Mouse (Mus musculus): Measurements from ENCODE around the gene Gm5426. TPM values are rescaled to one million over a fixed set of nuclear protein-coding genes. Genes with fewer than 3 reads are reported as not detected.

The Gm5426 gene
- polyA plus RNA-seq, 1 experiment: not detected

DNA sequence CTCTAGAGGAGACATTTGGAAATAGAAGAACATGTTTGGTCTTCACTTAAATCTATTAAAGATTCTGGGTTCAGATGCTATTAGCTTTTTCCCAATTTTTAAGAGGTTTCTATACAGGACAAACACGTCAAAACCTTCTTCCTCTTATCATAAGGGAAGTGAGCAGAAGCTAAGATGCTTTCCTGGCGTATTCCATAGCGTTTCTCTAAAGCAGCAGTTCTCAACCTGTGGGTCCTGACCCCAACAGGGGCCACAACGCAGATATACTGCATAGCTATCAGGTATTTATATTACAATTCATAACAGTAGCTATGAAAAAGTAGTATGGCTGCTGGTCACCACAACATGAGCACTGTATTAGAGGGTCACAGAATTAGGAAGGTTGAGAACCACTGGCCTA, 27.4 kb downstream of the Gm5426 start:
- H3K4me3 ChIP-seq (ENCODE audit: control insufficient read depth, low read depth, low read length): no peak overlapping the region
- H3K27ac ChIP-seq (ENCODE audit: control insufficient read depth, insufficient read depth, low read depth, low read length): no peak overlapping the region
- no peaks in the 10 kb centered on the region for H3K4me1 ChIP-seq (ENCODE audit: control insufficient read depth, insufficient read depth, low read length)
- H3K27me3 ChIP-seq (ENCODE audit: control insufficient read depth, insufficient read depth, low read length): no peaks in the 10 kb centered on the region
- TF ChIP-seq CTCF (IDR thresholded peaks at IDR 0.05; ENCODE audit: control insufficient read depth, insufficient read depth, insufficient replicate concordance, low read depth, low read length): no peak
- no peak for TF ChIP-seq POLR2A (IDR thresholded peaks at IDR 0.05; ENCODE audit: control insufficient read depth, low read depth, low read length)
- H3K36me3 ChIP-seq (ENCODE audit: control insufficient read depth, insufficient read depth, low read length): no peaks in the 10 kb centered on the region

DNA sequence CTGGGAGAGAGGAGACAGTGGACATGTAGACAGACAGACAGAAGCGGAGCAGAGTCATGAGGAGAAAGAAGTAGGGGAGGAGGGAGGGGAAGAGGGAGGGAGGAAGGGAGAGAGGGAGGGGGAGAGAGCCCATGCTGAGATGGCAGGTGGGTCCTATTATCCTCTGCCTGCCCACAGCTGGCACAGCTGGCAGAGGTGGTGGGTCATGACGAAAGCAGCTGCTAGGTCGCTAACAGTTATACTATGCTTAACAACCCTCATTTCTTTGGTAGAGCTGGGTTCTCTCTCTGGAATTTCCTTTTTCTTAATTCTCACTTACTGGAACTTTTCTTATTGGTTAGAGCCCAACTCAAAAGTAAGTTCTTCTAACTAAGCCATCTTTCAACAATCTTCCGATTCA, 28.9 kb downstream of the Gm5426 start:
- Histone ChIP-seq H3K4me1 (ENCODE audit: control insufficient read depth, insufficient read depth, low read length) (no peaks in the 10 kb centered on the region), H3K27me3 (ENCODE audit: control insufficient read depth, insufficient read depth, low read length) (no peaks in the 10 kb centered on the region), H3K27ac (ENCODE audit: control insufficient read depth, insufficient read depth, low read depth, low read length) (no peak overlapping the region), H3K4me3 (ENCODE audit: control insufficient read depth, low read depth, low read length) (no peak overlapping the region), H3K36me3 (ENCODE audit: control insufficient read depth, insufficient read depth, low read length) (no peaks in the 10 kb centered on the region)
- TF ChIP-seq CTCF (IDR thresholded peaks at IDR 0.05; ENCODE audit: control insufficient read depth, insufficient read depth, insufficient replicate concordance, low read depth, low read length): no peak
- TF ChIP-seq POLR2A (IDR thresholded peaks at IDR 0.05; ENCODE audit: control insufficient read depth, low read depth, low read length): no peak

DNA sequence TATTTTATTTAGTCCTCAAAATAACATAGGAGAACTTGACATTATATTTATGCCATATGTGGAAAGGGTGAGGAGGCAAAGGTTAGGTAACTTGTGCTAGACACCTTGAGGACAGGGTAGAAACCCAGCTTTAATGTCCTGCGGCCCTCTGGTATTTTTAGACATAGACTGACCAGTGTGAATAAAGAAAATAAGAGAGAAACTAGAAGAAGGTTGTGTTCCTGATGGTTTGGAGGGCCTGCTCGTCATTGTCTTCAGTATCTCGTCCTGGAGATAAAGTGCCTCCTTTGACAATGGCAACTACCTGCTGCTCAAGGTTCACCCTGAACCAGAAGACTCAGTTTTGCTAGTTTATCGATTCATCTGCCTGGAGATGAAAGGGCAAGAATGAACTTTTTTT, 32.6 kb downstream of the Gm5426 start:
- no peak overlapping the region for H3K27ac ChIP-seq (ENCODE audit: control insufficient read depth, insufficient read depth, low read depth, low read length)
- H3K4me1 ChIP-seq (ENCODE audit: control insufficient read depth, insufficient read depth, low read length): no peaks in the 10 kb centered on the region
- H3K36me3 ChIP-seq (ENCODE audit: control insufficient read depth, insufficient read depth, low read length): no peaks in the 10 kb centered on the region
- TF ChIP-seq POLR2A (IDR thresholded peaks at IDR 0.05; ENCODE audit: control insufficient read depth, low read depth, low read length): no peak
- no peak for TF ChIP-seq CTCF (IDR thresholded peaks at IDR 0.05; ENCODE audit: control insufficient read depth, insufficient read depth, insufficient replicate concordance, low read depth, low read length)
- H3K4me3 ChIP-seq (ENCODE audit: control insufficient read depth, low read depth, low read length): no peak overlapping the region
- H3K27me3 ChIP-seq (ENCODE audit: control insufficient read depth, insufficient read depth, low read length): no peaks in the 10 kb centered on the region

DNA sequence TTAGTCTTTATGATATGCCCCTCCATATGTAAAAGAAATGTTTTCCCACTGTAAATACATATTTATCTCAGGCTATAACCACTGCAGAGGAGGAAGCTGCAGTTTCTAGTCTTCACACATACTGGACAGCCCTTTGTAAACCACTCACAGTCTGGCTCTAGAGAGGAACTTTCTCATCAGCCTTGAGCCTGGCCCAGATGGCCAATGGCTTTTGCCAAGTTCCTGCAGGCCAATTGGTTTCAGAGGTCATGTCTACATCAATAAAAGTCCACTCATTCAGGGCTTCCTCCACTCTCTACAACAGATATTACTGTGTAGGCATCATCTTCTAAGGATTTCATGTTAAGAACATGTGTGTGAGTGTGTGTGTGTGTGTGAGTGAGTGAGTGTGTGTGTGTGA, 35.1 kb downstream of the Gm5426 start:
- no peak overlapping the region for H3K4me3 ChIP-seq (ENCODE audit: control insufficient read depth, low read depth, low read length)
- H3K36me3 ChIP-seq (ENCODE audit: control insufficient read depth, insufficient read depth, low read length): no peaks in the 10 kb centered on the region
- H3K4me1 ChIP-seq (ENCODE audit: control insufficient read depth, insufficient read depth, low read length): no peaks in the 10 kb centered on the region
- no peaks in the 10 kb centered on the region for H3K27me3 ChIP-seq (ENCODE audit: control insufficient read depth, insufficient read depth, low read length)
- TF ChIP-seq POLR2A (IDR thresholded peaks at IDR 0.05; ENCODE audit: control insufficient read depth, low read depth, low read length) (no peak), CTCF (IDR thresholded peaks at IDR 0.05; ENCODE audit: control insufficient read depth, insufficient read depth, insufficient replicate concordance, low read depth, low read length) (no peak)
- no peak overlapping the region for H3K27ac ChIP-seq (ENCODE audit: control insufficient read depth, insufficient read depth, low read depth, low read length)

DNA sequence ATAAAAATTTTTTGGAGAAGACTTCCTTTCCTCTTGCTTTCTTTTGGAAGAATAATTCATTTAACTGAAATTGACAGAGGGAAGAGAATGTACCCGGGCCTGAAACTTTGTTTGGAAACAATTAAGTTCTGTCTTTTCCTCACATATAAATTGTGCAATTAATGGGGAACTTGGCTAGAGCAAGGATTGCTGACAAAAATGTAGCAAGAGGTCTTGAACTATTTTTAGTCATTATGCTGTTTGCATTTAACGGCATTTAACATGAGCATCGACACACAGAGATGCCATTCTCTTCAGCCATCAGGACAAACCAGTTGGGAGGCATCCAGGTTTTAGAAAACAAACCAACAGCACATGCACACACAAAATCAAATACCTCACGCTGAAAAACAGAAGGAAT, 36.6 kb downstream of the Gm5426 start:
- Histone ChIP-seq H3K4me1 (ENCODE audit: control insufficient read depth, insufficient read depth, low read length) (no peaks in the 10 kb centered on the region), H3K4me3 (ENCODE audit: control insufficient read depth, low read depth, low read length) (no peak overlapping the region), H3K27me3 (ENCODE audit: control insufficient read depth, insufficient read depth, low read length) (no peaks in the 10 kb centered on the region), H3K36me3 (ENCODE audit: control insufficient read depth, insufficient read depth, low read length) (no peaks in the 10 kb centered on the region), H3K27ac (ENCODE audit: control insufficient read depth, insufficient read depth, low read depth, low read length) (no peak overlapping the region)
- no peak for TF ChIP-seq CTCF (IDR thresholded peaks at IDR 0.05; ENCODE audit: control insufficient read depth, insufficient read depth, insufficient replicate concordance, low read depth, low read length)
- TF ChIP-seq POLR2A (IDR thresholded peaks at IDR 0.05; ENCODE audit: control insufficient read depth, low read depth, low read length): no peak

DNA sequence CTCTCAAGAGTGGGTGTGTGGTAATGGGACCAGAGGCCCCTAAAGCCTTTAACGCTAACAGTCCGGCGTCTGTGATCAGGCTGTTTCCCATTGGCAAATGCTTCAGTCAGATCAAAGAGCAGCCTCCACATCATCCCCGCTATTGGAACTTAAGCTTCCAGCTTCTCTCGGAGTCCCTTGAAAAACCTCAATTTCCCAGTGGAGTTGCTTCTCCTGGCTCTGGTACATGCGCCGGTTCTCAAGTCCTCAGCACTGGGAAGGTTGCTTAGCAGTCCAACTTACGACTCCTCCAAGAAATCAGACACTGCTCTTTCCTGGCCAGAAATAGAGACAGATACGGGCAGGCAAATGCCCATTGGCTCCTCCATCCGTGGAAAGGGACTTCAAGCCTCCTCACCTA, 37.4 kb downstream of the Gm5426 start:
- no peak for TF ChIP-seq POLR2A (IDR thresholded peaks at IDR 0.05; ENCODE audit: control insufficient read depth, low read depth, low read length)
- no peak for TF ChIP-seq CTCF (IDR thresholded peaks at IDR 0.05; ENCODE audit: control insufficient read depth, insufficient read depth, insufficient replicate concordance, low read depth, low read length)
- H3K36me3 ChIP-seq (ENCODE audit: control insufficient read depth, insufficient read depth, low read length): no peaks in the 10 kb centered on the region
- H3K4me1 ChIP-seq (ENCODE audit: control insufficient read depth, insufficient read depth, low read length): no peaks in the 10 kb centered on the region
- no peak overlapping the region for H3K4me3 ChIP-seq (ENCODE audit: control insufficient read depth, low read depth, low read length)
- H3K27ac ChIP-seq (ENCODE audit: control insufficient read depth, insufficient read depth, low read depth, low read length): no peak overlapping the region
- no peaks in the 10 kb centered on the region for H3K27me3 ChIP-seq (ENCODE audit: control insufficient read depth, insufficient read depth, low read length)

DNA sequence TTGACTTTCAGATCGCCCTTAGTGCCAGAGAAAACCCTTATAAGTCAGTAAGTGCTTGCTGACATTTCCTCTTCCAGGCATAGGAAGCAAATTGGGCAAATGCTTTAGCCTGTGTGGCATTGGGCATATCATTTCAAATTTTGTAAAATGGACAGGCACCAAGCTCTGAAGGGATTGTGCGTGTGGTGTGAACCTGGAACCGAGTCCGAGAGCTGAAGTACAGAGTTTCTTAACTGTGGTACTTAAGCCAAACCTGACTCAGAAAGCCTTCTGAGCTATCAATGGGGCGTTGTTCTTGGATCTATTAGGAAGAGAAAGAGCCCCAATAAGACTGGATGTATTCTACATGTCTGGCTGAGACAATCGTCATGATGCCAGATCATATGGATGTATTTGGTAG, 40.5 kb downstream of the Gm5426 start:
- no peak for TF ChIP-seq CTCF (IDR thresholded peaks at IDR 0.05; ENCODE audit: control insufficient read depth, insufficient read depth, insufficient replicate concordance, low read depth, low read length)
- Histone ChIP-seq H3K27ac (ENCODE audit: control insufficient read depth, insufficient read depth, low read depth, low read length) (no peak overlapping the region), H3K27me3 (ENCODE audit: control insufficient read depth, insufficient read depth, low read length) (no peaks in the 10 kb centered on the region), H3K4me1 (ENCODE audit: control insufficient read depth, insufficient read depth, low read length) (no peaks in the 10 kb centered on the region), H3K4me3 (ENCODE audit: control insufficient read depth, low read depth, low read length) (no peak overlapping the region), H3K36me3 (ENCODE audit: control insufficient read depth, insufficient read depth, low read length) (no peaks in the 10 kb centered on the region)

Measured in testis, adult 2 months (tissue).